Mouse (Mus musculus): ENCODE measurements around the gene Matn4.

- TF ChIP-seq CTCF (IDR thresholded peaks at IDR 0.05; ENCODE audit: low read depth, low read length) = no peak
- TF ChIP-seq POLR2A (IDR thresholded peaks at IDR 0.05; ENCODE audit: extremely low read depth, insufficient read depth, low read length) = no peak
Observed at GRCm38 (mm10) chr2:164452000-164452676, 47.2 kb upstream of the Matn4 start.
